Mouse (Mus musculus): ENCODE results near the gene Rbm15b. TPM values are rescaled to one million over a fixed set of nuclear protein-coding genes. Genes with fewer than 3 reads are reported as not detected.

Gene Rbm15b
- total RNA-seq, 4 experiments from 2014 or later: 20.7 to 28.9 (median 26.6) TPM

- DNase-seq: no peak
These were observed 2.9 kb downstream of the Rbm15b start for GRCm38 (mm10) chr9:106884306-106884705.

GRCm38 (mm10) chr9:106883085-106883484 lies 4.1 kb downstream of the Rbm15b start:
- no peak for DNase-seq

- DNase-seq: no peak
These were observed 5.1 kb downstream of the Rbm15b start for GRCm38 (mm10) chr9:106882176-106882575.

GRCm38 (mm10) chr9:106881071-106881755 lies 6.0 kb downstream of the Rbm15b start:
- DNase-seq: no peak

GRCm38 (mm10) chr9:106879471-106879870 lies 7.8 kb downstream of the Rbm15b start:
- DNase-seq: no peak

GRCm38 (mm10) chr9:106876666-106877065 lies 10.6 kb downstream of the Rbm15b start:
- DNase-seq: no peak

- DNase-seq: no peak
These were observed 13.0 kb downstream of the Rbm15b start for GRCm38 (mm10) chr9:106874216-106874615.

- DNase-seq: no peak
These were observed 29.2 kb downstream of the Rbm15b start for GRCm38 (mm10) chr9:106858036-106858435.

- no peak for DNase-seq
These were observed 30.6 kb downstream of the Rbm15b start for GRCm38 (mm10) chr9:106856664-106857063.

- DNase-seq: no peak
These were observed 44.4 kb downstream of the Rbm15b start for GRCm38 (mm10) chr9:106842800-106843199.

- no peak for DNase-seq
These were observed 46.7 kb downstream of the Rbm15b start for GRCm38 (mm10) chr9:106840569-106840968.

Other genes with a start within 250 kb of the Rbm15b start
- not detected for gene Grm2, start 231.3 kb downstream of the Rbm15b start, total RNA-seq (2022)
- gene Tex264, start 201.5 kb downstream of the Rbm15b start, total RNA-seq (2022): 100 to 1,000 TPM; 123 to 161 (median 141) TPM
- 10 to 100 TPM; 19.8 to 25.7 (median 22.2) TPM for gene Rad54l2, start 98.2 kb downstream of the Rbm15b start, total RNA-seq (2022)
- 10 to 100 TPM; 32.4 to 50.2 (median 37.7) TPM for gene Dcaf1, start 65.6 kb downstream of the Rbm15b start, total RNA-seq (2022)
- 100 to 1,000 TPM; 306 to 450 (median 316) TPM for gene Manf, start 4.6 kb upstream of the Rbm15b start, total RNA-seq (2022)

All from adrenal gland, adult 8-10 months (tissue).